Mouse (Mus musculus): Measurements from ENCODE around the gene Megf11. TPM values are rescaled to one million over a fixed set of nuclear protein-coding genes. Genes with fewer than 3 reads are reported as not detected.
"Not testable (repeated sequence)": the region's sequence is repeated elsewhere in the genome, so short reads cannot be mapped to it uniquely, and the experiment has no call there.

Megf11 gene
- total RNA-seq, 4 experiments from 2014 or later = 0.81 to 1.8 (median 1.0) TPM

DNA sequence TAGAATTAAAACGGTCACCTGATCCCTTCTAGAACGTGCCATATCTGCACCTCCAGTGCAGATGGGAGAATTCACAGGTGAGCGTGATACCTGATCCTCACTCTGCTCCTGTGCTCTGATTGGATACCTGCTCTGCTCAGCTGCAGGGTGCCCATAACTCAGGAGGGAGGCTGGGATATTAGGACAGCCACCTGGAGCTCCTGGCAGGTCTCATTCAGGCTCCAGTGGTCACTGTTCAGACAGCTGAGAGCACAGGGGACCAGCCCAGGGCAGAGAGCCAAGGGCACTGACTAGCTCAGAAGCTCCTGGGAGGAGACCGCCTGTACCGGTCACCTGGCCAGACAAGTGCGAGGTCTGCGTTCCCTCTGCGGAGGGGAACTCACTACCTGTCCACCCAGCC lies 80.7 kb downstream of the Megf11 start:
- DNase-seq (ENCODE audit: low spot score) = no peak

DNA sequence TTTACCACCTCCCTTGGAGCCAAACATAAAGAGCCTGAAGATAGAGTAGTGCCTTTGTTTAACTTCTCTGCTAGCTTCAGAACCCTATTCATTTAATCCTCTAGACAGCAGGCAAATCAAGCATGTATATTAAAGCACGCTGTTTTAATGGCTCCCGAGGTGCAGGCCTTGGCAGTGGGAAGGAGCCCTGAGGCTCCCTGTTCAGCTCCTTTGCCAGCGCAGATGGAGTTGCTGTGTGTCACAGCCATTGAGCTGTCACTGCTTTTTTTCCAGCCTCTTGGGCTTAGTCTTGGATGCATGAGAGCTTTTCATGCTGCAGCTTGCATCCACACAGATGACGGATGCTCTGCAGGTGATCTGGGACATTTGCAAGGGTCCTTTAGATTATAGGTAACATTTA lies 81.1 kb downstream of the Megf11 start:
- no peak for DNase-seq (ENCODE audit: low spot score)

DNA sequence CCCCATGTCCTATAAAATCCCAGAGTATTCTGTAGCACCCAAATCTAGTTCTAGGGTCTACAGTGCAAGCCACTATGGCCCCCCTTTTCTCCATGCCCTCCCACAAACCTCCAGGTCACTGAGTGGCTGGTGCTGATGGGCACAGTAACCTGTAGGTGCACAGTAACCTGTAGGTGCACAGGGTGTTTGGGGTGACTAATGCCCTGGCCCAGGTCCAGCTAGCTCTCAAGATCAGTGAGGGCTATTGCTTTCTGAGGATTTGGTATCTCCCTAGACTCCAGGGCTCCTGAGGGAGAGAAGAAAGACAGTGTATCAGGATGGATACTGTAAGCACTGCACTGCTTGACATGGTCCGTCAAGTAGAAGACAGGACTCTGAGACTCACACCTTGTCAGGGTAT lies 85.4 kb downstream of the Megf11 start:
- no peak for DNase-seq (ENCODE audit: low spot score)

DNA sequence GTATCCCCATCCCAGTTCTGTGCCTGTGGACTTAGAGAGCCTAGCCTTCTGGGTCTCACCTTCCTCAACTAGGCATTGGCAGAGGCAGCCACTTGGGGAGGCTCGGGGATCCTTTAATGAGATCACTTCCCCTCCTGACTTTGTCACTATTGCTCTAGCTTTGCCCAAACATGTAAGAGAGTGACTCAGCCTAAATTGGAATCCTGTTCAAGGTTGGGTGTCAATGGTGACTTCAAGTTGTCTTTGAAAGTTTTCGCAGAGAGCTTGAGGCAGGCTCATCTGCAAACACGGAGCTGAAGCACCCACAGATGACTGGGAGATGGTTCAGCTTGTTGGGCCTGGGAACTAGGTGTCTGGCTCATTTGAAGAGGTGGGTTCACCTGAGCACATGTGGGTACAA lies 85.9 kb downstream of the Megf11 start:
- no peak for DNase-seq (ENCODE audit: low spot score)

DNA sequence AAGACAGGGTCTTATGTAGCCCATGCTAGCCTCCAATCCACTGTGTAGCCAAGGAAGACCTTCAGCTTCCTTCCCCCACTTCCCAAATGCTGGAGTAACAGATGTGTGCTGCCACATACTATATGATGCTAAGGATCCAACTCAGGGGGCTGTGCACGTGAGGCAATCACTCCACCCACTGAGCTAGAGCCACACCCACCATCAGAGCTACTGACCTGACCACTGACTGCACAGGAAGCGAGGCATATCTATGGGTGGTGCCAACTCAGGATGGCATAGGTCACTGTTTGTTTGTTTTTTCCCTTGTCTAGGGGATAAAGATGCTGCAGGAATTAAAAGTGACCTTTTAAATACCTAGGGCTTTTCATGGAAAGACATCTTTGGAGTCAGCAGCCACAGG lies 86.7 kb downstream of the Megf11 start:
- DNase-seq (ENCODE audit: low spot score) = no peak

DNA sequence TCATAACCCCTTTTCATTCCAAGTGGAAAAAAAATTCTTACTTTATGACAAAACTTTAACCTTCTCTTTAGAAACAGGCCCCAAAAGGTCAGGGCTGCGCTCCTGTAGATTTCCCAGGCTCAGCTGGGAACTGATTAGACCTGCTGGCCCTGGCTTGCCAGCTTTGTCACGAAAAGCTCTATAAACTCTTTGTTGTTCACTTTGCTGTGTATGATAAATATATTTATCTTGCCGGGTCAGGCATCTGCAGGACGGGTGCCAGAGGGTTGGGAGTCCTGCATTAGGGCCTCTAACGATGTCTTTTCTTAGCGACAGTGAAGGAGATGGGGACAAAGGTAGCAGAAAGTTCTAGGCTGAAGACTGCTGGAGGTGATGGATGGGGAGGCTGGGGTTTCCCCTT lies 87.3 kb downstream of the Megf11 start:
- DNase-seq (ENCODE audit: low spot score) = no peak

DNA sequence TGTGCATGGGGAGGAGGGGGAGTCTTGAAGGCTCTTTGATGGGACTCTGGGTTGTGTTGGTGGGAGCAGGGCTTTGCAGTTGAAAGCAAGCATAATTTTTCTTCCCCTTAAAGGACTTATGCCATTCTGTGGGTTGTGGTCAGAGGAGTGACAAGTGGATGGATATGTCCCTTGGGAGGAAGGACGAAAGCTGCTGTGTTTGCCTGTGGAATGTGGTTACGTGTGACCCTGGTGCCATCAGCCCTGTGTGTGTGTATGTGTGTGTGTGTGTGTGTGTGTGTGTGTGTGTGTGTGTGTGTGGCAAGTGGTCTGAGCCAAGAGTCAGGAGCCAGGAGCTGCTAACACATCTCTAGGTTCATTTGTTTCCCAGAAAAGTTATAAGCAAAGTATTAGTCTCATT lies 87.7 kb downstream of the Megf11 start:
- no peak for DNase-seq (ENCODE audit: low spot score)

DNA sequence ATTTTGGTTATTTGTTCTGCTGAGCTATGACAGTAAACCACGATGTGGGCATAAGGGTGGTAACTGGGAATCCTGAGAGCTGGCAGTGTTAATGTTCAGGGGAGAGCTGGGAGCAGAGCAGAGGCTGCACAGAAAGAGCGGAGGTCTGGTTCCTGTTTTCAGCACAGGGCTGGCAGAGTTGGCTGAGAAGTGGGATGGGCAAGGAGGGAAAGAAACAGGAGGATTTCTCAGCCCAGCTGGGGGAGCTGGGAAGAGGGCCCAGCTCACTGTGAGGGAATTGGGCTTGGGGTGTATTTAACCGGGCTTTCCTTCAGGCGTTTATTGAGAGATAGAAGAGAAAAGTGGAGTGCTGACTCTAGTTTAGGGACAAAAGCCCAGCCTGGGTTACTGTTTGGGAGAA lies 88.3 kb downstream of the Megf11 start:
- DNase-seq (ENCODE audit: low spot score) = no peak

DNA sequence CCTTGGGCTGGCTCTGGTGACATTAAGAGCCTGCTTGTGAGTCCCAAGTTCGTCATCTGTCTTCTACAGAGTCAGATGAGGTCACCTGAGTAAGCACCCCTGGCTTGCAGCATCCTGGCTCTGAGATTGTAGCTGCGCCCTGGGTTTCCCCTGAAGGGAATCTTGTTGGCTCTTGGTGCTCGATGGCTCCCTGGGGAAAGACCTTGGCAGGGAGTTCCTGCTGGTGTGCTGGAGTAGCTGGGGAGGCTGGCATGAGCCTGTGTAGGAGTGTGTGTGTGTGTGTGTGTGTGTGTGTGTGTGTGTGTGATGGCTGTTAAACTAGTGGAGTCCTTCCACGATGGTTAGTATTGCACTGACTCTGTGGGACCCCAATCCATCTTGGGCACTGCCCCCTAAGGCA lies 88.7 kb downstream of the Megf11 start:
- DNase-seq (ENCODE audit: low spot score) = no peak

DNA sequence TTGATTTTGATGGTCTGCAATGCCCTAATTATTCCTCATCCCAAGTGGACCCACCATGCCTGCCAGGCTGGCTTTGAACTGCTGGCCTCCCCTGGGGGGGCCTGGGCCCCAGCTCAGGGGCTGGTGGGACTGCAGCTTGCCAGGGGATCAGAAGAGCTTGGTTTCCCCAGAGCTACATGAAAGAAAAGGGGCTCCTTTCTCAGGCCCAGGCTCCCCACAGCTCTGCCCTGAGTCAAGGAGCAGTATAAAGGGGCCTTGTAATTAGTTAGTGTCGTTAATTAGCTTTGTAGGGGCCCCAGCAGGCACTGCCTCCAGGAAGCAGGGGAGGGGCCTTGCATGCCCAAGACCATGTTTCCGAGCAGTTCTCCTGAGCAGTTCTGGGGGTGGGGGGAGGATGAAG lies 90.5 kb downstream of the Megf11 start:
- DNase-seq (ENCODE audit: low spot score) = no peak

DNA sequence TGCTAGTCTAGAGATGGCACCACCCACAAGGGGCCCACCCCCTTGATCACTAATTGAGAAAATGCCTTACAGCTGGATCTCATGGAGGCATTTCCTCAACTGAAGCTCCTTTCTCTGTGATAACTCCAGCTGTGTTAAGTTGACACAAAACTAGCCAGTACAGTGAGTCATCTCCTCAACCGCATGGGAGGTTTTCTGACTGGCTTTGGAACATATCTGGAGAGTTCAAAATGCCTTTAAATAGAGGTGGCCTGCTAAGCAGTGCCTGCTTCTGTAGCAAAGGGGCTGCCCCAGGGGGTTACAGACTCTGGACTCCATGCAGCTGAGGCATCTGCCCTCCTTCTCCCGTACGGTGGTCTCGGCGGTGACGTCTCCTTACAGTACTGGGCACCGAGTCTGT lies 92.0 kb downstream of the Megf11 start:
- DNase-seq (ENCODE audit: low spot score) = not testable (repeated sequence)

DNA sequence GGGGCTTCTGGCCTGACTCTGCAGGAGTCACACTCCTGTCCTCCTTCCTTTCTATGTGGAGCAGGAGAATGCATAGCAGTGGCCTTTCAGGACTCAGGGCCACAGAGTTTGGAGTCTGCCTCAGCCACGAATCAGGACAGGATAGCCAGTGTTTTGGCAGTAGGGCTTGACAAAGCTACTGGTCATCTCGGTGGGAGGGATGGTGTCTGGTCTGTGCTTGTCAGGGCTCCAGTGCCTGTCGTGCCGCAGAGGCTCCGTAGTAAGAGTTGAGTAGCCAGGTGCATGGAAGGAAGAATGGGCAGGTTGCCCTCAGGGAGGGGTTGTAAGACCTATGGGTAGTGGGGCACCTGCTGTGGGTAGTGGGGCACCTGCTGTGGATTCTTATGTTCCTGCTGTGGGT lies 96.7 kb downstream of the Megf11 start:
- no peak for DNase-seq (ENCODE audit: low spot score)

DNA sequence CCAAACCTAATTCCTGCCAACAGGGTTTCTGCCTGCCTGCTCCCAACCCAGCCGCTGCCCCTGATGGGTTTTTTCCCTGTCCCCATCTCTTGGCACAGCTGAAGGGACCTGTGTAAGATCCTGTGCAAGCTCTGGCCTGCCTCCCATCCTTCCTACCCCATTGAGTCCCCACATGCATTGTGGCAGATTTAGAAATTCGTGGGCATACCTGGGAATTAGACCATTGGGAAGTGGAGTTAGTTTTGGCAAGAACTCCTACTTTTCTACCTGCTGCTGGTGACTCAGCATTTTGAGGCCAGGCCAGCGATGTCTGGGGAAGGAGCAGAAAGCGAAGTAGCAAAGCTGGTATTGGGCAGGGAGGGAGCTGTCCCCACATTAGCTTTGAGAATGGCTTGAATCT lies 102.0 kb downstream of the Megf11 start:
- no peak for DNase-seq (ENCODE audit: low spot score)

DNA sequence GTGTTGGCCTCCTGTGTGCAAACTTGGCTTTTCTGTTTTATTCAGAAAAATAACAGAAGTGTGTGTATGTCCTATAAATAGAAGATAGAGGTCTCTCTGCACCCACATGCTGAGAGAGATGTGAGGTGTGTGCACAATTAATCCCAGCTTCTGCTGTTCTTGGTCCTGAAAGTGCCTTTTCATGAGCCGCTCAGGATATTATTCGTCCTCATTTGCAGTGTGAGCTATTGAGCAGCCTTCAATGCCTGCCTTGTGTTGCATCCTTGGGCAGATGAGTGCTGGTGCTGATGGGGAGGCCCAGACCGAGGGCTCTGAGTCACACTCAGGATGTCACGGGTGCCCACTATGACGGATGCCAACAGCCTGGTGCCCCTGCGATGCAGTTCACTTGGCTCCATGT lies 109.2 kb downstream of the Megf11 start:
- no peak for DNase-seq (ENCODE audit: low spot score)

DNA sequence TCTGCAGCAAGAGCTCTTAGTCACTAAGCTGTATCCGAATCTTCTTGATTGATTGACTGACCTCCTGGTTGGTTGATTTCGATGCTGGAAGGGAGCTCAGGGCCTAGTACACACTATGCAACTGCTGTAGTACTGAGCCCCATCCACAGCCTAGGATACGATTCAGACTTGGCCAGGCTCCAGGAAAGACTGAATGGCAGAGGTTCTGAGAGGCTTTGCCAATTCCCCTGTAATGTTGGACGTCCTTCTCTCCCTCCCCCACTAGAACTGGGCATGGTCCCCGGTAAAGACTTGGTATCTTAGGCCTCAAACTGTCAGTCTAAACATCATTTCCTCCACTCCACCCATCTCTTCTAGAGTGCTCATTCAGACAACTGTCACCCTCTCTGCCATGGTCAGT lies 113.5 kb downstream of the Megf11 start:
- DNase-seq (ENCODE audit: low spot score) = peak; percentile 11

DNA sequence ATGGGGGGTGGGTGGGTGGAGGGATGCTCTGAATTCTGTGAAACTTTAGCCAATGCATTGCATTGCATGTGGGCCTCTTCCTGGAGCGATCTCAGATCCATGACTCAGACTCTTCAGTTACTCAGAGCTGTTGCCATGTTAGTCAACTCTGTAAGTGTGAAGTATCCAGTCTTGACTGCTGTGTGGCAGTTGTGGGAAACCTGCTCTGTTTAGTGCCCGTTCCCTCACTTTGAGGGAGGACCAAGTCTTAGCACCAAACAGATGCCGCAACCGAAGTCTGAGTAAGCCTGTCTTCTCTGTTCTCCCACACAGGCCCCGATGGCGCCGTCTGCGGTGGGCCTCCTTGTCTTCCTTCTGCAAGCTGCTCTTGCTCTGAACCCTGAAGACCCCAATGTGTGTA lies 115.8 kb downstream of the Megf11 start:
- DNase-seq (ENCODE audit: low spot score) = no peak

DNA sequence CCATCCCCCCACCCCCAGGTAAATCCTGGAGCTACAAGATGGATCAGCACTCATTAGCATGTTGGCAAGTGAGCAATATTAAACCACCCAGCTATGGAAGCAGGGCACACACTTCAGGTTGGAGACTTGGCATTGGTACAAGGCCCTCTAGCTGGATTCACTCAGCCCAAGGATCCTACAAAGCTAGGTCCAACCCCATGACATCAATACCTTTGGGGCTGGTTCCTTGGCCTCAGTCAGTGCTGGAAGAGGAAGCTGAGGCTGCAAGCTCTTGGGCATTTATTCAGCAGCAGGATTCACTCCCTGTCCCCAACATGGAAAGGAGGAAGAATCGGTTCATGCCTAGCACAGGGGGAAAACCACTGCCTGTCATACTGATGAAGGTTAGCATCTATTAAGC lies 118.6 kb downstream of the Megf11 start:
- no peak for DNase-seq (ENCODE audit: low spot score)

DNA sequence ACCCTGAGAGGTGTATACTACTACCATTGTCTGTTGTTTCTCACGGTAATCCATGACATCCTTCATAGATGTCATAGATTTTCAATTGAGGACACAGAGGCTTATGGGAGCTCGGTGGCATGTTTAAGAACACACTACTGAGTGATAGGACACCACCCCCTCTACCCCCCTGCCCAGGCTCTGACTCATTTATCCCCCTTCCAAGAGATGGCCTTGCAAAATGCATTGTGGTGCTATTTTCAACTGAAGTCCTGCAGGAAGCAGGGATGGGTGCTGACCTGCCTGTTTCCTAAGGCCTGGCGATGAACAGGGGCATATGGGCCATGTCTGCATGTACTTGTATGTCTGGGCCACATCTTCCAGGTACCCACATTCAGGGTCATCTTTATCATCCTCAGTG lies 119.0 kb downstream of the Megf11 start:
- no peak for DNase-seq (ENCODE audit: low spot score)

DNA sequence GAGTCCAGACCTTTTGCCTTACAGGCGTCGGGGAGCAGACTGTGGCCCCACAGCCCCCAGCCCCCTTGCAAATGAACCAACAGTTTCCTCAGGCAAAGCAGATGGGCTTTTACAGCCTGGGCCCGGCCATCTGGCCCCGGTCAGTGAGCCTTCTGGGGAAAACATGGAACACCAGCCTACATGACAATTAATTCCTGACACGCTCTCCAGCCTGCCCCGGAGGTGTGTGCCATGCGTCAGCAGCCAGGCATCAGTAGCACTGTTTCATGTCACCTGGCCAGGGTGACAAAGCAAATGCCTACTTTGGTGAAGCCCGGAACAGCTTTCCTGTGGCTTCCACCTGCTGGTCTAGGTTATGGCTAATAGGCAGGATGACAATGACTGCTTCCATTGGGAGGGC lies 119.5 kb downstream of the Megf11 start:
- DNase-seq (ENCODE audit: low spot score) = no peak

DNA sequence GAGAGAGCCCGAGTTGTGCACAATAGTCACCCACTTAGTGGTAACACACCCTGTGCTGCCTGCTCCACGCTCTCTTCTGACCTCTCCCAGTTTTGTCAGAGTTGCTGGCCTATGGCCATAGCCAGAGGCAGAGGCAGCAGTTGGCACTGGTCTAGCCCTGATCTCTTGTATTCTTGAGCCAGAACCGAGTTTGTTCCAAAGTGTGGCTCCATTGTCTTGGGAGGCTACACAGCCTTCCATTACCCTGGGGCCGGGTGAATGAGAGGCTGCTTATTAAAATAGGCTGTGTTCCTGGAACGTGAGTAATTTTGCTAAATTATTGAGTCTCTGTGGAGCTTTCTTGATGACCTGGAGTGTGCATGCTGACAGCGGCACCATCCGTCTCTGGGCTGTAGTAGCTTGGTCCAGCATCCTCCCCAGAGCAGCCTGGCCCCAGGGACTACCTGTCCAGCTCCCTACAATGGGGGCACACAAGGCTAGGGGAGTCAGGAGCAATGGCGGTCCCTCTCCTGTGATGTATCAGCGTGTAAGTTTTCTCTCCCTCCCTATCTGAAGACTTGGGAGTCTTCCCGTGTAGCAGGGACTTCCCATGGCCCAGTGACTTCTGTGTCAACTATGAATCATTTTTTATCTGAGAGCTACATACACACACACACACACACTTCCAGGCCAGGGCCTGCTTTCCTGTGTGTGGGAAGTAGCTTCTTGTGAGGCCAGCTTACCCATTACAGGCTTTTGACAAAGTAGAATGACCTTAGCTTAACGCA lies 121.2 kb downstream of the Megf11 start:
- DNase-seq (ENCODE audit: low spot score) = peak; percentile 11

DNA sequence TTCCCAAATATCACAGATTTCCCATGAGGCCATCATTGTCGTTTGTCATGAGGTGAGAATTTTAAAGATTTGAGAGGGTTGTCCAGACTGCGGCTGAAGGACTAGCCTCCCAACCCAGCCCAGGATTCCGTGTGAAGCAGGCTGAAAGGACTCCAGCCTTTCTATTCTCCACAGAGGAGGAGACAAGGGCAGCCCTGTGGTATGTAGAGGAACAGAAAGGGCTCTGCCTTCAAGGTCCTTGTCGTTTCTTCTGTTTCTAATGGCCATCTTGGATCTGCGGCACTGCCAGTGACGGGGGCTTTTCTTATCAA lies 121.7 kb downstream of the Megf11 start:
- DNase-seq (ENCODE audit: low spot score) = no peak

DNA sequence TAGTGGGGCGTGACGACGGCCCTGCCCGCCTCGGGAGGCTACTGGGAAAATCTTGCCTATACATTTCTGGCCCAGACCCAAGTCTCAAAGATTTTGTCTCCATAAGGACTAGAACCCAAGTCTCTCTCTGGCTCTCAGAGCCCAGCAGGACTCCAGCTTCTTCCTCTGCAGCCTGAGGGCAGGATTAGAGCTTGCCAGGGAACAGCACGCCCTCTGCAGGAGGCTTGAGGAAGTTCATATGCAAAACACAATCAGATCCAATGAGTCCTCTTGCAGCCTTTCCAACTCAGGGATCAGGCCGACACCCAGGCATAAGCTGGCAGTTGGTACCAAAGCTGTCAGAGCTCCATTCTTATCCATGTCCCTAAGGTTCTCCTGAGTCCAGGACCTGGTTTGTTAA lies 122.6 kb downstream of the Megf11 start:
- no peak for DNase-seq (ENCODE audit: low spot score)

DNA sequence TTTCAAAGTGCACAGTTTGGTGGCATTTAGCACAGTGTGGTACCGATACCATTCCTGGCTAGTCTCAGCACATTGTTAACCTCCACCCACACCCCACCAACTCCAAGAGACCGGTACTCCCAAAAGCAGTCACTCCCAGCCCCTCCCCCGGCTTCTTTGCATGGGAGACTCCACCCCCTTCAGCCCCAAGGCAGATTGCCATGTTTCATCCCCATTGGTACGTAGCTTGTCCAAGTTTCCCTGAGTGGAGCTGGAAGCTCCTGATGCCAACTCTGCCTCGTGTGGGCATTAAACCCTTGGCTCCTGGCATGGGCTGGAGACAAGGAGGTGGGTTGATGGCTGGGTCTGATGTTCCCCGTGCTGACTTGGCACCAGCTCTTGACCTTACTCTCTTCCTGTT lies 129.4 kb downstream of the Megf11 start:
- no peak for DNase-seq (ENCODE audit: low spot score)
